Mouse (Mus musculus): ENCODE measurements around the gene Cabp7.

- no peak for TF ChIP-seq CTCF (IDR thresholded peaks at IDR 0.05; ENCODE audit: low read depth, low read length)
- TF ChIP-seq POLR2A (IDR thresholded peaks at IDR 0.05; ENCODE audit: insufficient read depth, low read length): no peak
- TF ChIP-seq EP300 (IDR thresholded peaks at IDR 0.05; ENCODE audit: insufficient read depth, low read depth, low read length): no peak
Measured at GRCm38 (mm10) chr11:4791549-4791948, 45.0 kb upstream of the Cabp7 start.

All from ES-Bruce4 (cell line).